Mouse (Mus musculus): ENCODE measurements around the gene Zdhhc9. TPM values are rescaled to one million over a fixed set of nuclear protein-coding genes. Genes with fewer than 3 reads are reported as not detected.

Zdhhc9 gene
- polyA plus RNA-seq, 2 experiments: 5.7 to 44.0 TPM

DNA sequence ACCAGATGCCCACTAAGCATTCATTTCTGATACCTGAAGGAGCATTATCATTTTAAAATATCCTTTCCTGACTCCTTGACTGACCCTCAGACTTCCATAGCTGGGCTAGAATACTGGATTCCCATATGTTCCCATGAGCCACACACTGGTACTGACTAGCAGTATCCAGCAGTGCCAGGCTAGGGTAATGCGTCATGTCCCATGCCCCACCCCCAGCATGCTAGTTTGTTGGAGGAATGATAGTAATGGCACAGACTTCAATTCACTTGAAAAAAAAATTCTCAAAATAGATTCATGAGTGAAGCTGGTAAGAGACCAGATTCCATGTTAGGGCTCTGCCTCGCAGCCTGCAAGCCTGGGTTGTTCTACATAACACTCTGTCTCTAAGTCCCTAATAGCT is 9.7 kb downstream of the Zdhhc9 start:
- Histone ChIP-seq H3K4me2 (replicated peaks; ENCODE audit: low read depth, low read length, severe bottlenecking) (no peak overlapping the region), H3K27ac (replicated peaks; ENCODE audit: low read depth, low read length) (no peak overlapping the region), H3K27me3 (ENCODE audit: control insufficient read depth, insufficient read depth, low read length) (no peaks in the 10 kb centered on the region), H3K9me3 (ENCODE audit: control insufficient read depth, low read length) (no peaks in the 10 kb centered on the region), H3K36me3 (ENCODE audit: control insufficient read depth, insufficient read depth, low read length) (peaks cover 11% of the 10 kb centered on the region), H3K4me1 (ENCODE audit: control insufficient read depth, insufficient read depth, low read length) (no peaks in the 10 kb centered on the region), H3K4me3 (replicated peaks; ENCODE audit: low read length) (no peak overlapping the region), H3K9ac (ENCODE audit: low read depth, low read length, severe bottlenecking) (no peak overlapping the region)
- DNase-seq (ENCODE audit: low spot score) (no peak), ATAC-seq (ENCODE audit: low FRiP score, low read depth) (no peak)
- WGBS: 90% methylated on average over 2 of the region's 2 CpGs
- no peak for TF ChIP-seq POLR2A (IDR thresholded peaks at IDR 0.05; ENCODE audit: borderline replicate concordance, extremely low read depth, insufficient read depth, insufficient read length)

DNA sequence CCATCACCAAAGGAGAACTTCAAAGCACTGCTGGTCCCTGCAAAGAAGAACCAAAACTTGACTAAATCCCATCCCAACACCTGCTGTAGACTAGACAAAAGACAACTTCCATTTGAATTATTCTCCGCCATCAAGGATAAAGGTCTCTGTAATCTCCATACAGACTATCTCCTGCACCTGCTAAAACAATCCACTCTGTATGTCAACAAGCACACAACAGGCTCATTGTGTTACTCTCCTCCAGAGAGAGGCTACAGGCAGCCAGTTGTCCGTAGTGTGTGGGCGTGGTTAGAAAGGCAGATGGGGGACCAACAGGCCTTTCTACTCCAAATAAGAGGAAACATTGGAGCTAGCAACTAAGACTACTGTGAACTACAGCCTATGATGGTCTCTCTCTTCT is 10.8 kb downstream of the Zdhhc9 start:
- ATAC-seq (ENCODE audit: low FRiP score, low read depth) (no peak), DNase-seq (ENCODE audit: low spot score) (no peak)
- H3K9ac ChIP-seq (ENCODE audit: low read depth, low read length, severe bottlenecking): no peak overlapping the region
- no peaks in the 10 kb centered on the region for H3K9me3 ChIP-seq (ENCODE audit: control insufficient read depth, low read length)
- TF ChIP-seq POLR2A (IDR thresholded peaks at IDR 0.05; ENCODE audit: borderline replicate concordance, extremely low read depth, insufficient read depth, insufficient read length): no peak
- 95% methylated on average over 3 of the region's 3 CpGs for WGBS
- H3K36me3 ChIP-seq (ENCODE audit: control insufficient read depth, insufficient read depth, low read length): peaks cover 17% of the 10 kb centered on the region
- H3K4me2 ChIP-seq (replicated peaks; ENCODE audit: low read depth, low read length, severe bottlenecking): no peak overlapping the region
- no peaks in the 10 kb centered on the region for H3K4me1 ChIP-seq (ENCODE audit: control insufficient read depth, insufficient read depth, low read length)
- no peak overlapping the region for H3K4me3 ChIP-seq (replicated peaks; ENCODE audit: low read length)
- no peak overlapping the region for H3K27ac ChIP-seq (replicated peaks; ENCODE audit: low read depth, low read length)
- H3K27me3 ChIP-seq (ENCODE audit: control insufficient read depth, insufficient read depth, low read length): no peaks in the 10 kb centered on the region

DNA sequence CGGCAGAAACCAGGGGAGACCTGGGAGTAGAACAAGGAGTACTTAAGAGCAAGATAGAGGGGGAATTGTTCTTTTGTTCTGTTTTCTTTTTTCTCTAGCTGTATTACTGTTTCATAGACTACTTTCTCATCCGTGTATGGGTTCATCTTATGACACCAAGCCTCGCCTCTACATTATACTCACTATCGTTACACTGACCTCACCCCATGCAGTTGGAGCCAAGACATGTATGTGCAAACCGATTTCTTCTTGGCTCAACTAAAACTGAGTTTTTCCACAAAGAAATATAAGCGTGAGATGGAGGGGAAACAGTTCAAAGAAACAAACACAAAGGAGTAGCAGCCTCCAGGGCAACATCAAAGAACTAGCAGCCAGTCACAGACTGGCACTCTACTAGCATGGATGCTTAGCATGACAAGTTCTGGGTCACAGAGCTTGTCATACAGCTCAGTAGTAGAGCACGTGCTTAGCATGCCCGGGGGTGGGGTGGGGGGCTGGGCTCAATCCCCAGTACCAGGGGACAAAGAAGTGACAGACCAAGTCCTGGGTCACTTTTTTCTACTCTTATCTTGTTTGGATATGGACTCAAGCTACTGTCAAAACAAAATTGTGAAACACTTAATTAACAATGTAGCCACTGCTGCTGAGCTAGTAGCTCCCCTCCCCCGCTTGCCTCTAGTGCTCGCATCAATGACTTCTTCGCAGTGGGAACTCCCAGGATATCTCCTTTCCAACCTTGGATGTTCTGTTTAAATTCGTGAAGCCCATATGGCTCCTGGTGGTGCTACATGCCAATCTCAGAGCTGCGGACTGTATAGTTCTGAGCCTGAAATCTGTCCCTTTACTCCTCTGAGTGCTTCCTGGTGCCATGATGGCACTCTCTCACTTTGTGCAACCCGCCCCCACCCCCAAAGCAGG is 15.2 kb downstream of the Zdhhc9 start:
- no peak for TF ChIP-seq POLR2A (IDR thresholded peaks at IDR 0.05; ENCODE audit: borderline replicate concordance, extremely low read depth, insufficient read depth, insufficient read length)
- 83% methylated on average over 14 of the region's 14 CpGs for WGBS
- ATAC-seq (ENCODE audit: low FRiP score, low read depth): no peak
- Histone ChIP-seq H3K36me3 (ENCODE audit: control insufficient read depth, insufficient read depth, low read length) (peaks cover 14% of the 10 kb centered on the region), H3K27ac (replicated peaks; ENCODE audit: low read depth, low read length) (no peak overlapping the region), H3K9ac (ENCODE audit: low read depth, low read length, severe bottlenecking) (no peak overlapping the region), H3K27me3 (ENCODE audit: control insufficient read depth, insufficient read depth, low read length) (no peaks in the 10 kb centered on the region), H3K9me3 (ENCODE audit: control insufficient read depth, low read length) (no peaks in the 10 kb centered on the region), H3K4me2 (replicated peaks; ENCODE audit: low read depth, low read length, severe bottlenecking) (no peak overlapping the region), H3K4me3 (replicated peaks; ENCODE audit: low read length) (no peak overlapping the region), H3K4me1 (ENCODE audit: control insufficient read depth, insufficient read depth, low read length) (no peaks in the 10 kb centered on the region)
- DNase-seq (ENCODE audit: low spot score): no peak

DNA sequence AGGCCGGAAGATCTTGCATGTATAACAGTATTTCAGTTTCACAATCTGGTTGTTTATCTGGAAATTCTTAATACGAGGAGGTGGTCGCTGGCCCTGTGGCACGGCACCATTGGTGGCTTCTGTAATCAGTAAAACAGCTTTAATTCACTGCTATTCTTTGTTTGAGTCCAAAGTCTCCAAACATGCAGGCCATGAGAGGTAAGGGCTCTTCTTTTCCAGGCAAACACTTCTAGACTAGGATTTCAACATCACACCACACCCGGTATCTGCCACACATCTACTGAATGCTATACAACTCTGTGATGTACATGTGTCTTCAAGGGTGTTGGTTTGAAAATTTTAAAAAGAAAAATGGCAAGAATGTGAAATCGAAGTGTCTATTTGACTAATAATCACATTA is 17.4 kb downstream of the Zdhhc9 start:
- WGBS: 93% methylated on average over 6 of the region's 6 CpGs
- Histone ChIP-seq H3K27me3 (ENCODE audit: control insufficient read depth, insufficient read depth, low read length) (no peaks in the 10 kb centered on the region), H3K4me3 (replicated peaks; ENCODE audit: low read length) (no peak overlapping the region), H3K36me3 (ENCODE audit: control insufficient read depth, insufficient read depth, low read length) (peaks cover 14% of the 10 kb centered on the region), H3K9me3 (ENCODE audit: control insufficient read depth, low read length) (no peaks in the 10 kb centered on the region), H3K4me2 (replicated peaks; ENCODE audit: low read depth, low read length, severe bottlenecking) (no peak overlapping the region), H3K9ac (ENCODE audit: low read depth, low read length, severe bottlenecking) (no peak overlapping the region), H3K4me1 (ENCODE audit: control insufficient read depth, insufficient read depth, low read length) (no peaks in the 10 kb centered on the region), H3K27ac (replicated peaks; ENCODE audit: low read depth, low read length) (no peak overlapping the region)
- ATAC-seq (ENCODE audit: low FRiP score, low read depth) (no peak), DNase-seq (ENCODE audit: low spot score) (no peak)
- TF ChIP-seq POLR2A (IDR thresholded peaks at IDR 0.05; ENCODE audit: borderline replicate concordance, extremely low read depth, insufficient read depth, insufficient read length): no peak

DNA sequence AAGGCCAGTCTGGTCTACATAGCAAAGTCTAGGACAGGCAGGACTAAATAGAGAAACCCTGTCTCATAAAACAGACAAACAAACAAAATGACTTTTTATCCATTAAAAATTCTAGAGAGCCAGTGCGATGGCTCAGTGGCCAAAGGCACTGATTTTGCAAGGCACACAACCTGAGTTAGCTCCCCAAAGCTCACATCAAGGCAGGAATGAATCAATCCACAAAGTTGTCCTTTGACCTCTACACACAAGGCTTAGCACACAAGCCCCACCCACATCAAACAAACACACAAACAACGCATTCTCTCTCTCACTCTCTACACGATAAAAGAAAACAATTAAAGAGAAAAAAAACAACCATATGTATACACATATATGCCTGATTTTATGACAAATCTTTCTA is 24.0 kb downstream of the Zdhhc9 start:
- H3K27ac ChIP-seq (replicated peaks; ENCODE audit: low read depth, low read length): no peak overlapping the region
- H3K4me2 ChIP-seq (replicated peaks; ENCODE audit: low read depth, low read length, severe bottlenecking): no peak overlapping the region
- WGBS: 83% methylated on average over 3 of the region's 3 CpGs
- 0 out of 2 replicates have a peak, but pooled peaks cover 7% of the 10 kb centered on the region for H3K36me3 ChIP-seq (ENCODE audit: control insufficient read depth, insufficient read depth, low read length)
- H3K27me3 ChIP-seq (ENCODE audit: control insufficient read depth, insufficient read depth, low read length): no peaks in the 10 kb centered on the region
- H3K4me1 ChIP-seq (ENCODE audit: control insufficient read depth, insufficient read depth, low read length): no peaks in the 10 kb centered on the region
- DNase-seq (ENCODE audit: low spot score): no peak
- ATAC-seq (ENCODE audit: low FRiP score, low read depth): no peak
- H3K9ac ChIP-seq (ENCODE audit: low read depth, low read length, severe bottlenecking): no peak overlapping the region
- H3K4me3 ChIP-seq (replicated peaks; ENCODE audit: low read length): no peak overlapping the region
- no peak for TF ChIP-seq POLR2A (IDR thresholded peaks at IDR 0.05; ENCODE audit: borderline replicate concordance, extremely low read depth, insufficient read depth, insufficient read length)
- H3K9me3 ChIP-seq (ENCODE audit: control insufficient read depth, low read length): no peaks in the 10 kb centered on the region
